Mouse (Mus musculus): Measurements from ENCODE around the gene Nob1. TPM values are rescaled to one million over a fixed set of nuclear protein-coding genes. Genes with fewer than 3 reads are reported as not detected.
A peak's percentile ranks its signal among the peaks of the same experiment; 100 is the strongest.

Nob1 gene
- polyA plus RNA-seq, 2 experiments, result 51.8 to 99.8 TPM

DNA sequence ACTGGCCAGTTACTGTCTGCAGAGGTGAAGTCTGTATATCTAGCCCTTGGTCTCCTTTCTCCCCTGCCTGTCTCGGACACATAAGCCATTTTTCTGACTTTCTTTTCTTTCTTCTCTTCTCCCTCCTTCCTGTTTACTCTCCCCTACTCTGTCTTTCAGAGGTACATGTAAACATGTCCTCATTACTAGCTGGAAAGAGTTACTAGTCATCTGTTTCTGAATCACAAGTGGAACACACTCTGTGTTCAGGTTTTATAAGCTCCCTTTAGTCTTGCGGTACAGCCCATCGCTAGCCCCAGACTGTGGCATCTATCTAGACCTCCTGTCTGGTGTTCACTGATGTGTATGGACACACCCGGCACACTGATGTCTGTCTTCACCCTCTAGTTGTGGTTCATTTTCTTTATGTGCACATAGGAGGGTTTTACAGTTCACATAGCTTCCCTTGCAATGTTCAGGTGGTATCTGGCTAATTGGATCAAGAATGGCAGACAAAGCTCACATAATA is 23.6 kb upstream of the Nob1 start:
- ATAC-seq (ENCODE audit: low FRiP score, low read depth) (no peak), DNase-seq (ENCODE audit: low spot score) (no peak)
- Histone ChIP-seq H3K9ac (ENCODE audit: low read depth, low read length, severe bottlenecking) (no peak overlapping the region), H3K4me2 (replicated peaks; ENCODE audit: low read depth, low read length, severe bottlenecking) (no peak overlapping the region), H3K36me3 (ENCODE audit: control insufficient read depth, insufficient read depth, low read length) (peaks cover 6% of the 10 kb centered on the region), H3K27ac (replicated peaks; ENCODE audit: low read depth, low read length) (no peak overlapping the region), H3K27me3 (ENCODE audit: control insufficient read depth, insufficient read depth, low read length) (no peaks in the 10 kb centered on the region), H3K4me3 (replicated peaks; ENCODE audit: low read length) (no peak overlapping the region), H3K4me1 (ENCODE audit: control insufficient read depth, insufficient read depth, low read length) (peaks cover 19% of the 10 kb centered on the region), H3K9me3 (ENCODE audit: control insufficient read depth, low read length) (no peaks in the 10 kb centered on the region)
- WGBS, result 71% methylated on average over 4 of the region's 4 CpGs
- no peak for TF ChIP-seq POLR2A (IDR thresholded peaks at IDR 0.05; ENCODE audit: borderline replicate concordance, extremely low read depth, insufficient read depth, insufficient read length)

DNA sequence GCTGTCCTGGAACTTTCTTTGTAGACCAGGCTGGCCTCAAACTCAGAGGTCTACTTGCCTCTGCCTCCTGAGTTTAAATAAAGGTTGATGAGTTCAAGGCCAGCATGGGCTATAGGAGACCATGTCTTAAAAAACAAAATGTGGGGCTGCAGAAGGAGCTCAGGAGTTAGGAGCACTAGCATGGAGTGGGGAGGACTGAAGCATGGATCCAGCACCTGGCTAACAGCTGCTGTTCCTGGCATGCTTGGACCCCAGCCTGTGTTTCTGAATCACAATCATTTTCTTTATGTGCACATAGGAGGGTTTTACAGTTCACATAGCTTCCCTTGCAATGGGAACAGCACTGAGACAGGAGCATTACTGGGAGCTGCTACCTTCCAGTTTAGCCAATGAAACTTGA is 22.9 kb upstream of the Nob1 start:
- Histone ChIP-seq H3K27me3 (ENCODE audit: control insufficient read depth, insufficient read depth, low read length) (no peaks in the 10 kb centered on the region), H3K9ac (ENCODE audit: low read depth, low read length, severe bottlenecking) (no peak overlapping the region), H3K27ac (replicated peaks; ENCODE audit: low read depth, low read length) (no peak overlapping the region), H3K4me1 (ENCODE audit: control insufficient read depth, insufficient read depth, low read length) (peaks cover 19% of the 10 kb centered on the region), H3K4me3 (replicated peaks; ENCODE audit: low read length) (no peak overlapping the region), H3K9me3 (ENCODE audit: control insufficient read depth, low read length) (no peaks in the 10 kb centered on the region), H3K36me3 (ENCODE audit: control insufficient read depth, insufficient read depth, low read length) (no peaks in the 10 kb centered on the region), H3K4me2 (replicated peaks; ENCODE audit: low read depth, low read length, severe bottlenecking) (no peak overlapping the region)
- ATAC-seq (ENCODE audit: low FRiP score, low read depth) (no peak), DNase-seq (ENCODE audit: low spot score) (no peak)
- no peak for TF ChIP-seq POLR2A (IDR thresholded peaks at IDR 0.05; ENCODE audit: borderline replicate concordance, extremely low read depth, insufficient read depth, insufficient read length)

DNA sequence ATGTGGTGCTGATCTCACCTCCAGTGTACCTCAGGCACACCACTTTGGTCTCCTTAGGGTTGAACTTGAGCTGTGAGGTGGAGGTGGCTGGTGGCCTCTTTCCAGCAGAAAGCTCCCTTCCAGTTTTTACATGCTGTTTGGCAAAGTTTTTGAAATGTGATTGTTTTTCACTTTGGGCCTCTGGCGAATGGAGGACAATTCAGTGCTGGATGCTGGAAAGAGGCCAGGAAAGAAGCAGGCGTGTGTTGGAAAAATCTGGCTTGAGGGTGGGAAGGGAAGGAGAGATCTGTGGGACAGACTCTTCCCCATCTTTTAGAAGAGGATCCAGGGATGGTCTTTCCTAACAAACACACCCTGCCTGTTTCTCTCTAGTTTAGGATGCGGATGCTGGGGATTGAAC is 19.8 kb upstream of the Nob1 start:
- WGBS, result 67% methylated on average over 3 of the region's 3 CpGs
- 0 out of 2 replicates have a peak overlapping the region, but pooled peaks have one; percentile 5 for H3K9ac ChIP-seq (ENCODE audit: low read depth, low read length, severe bottlenecking)
- peaks cover 19% of the 10 kb centered on the region for H3K4me1 ChIP-seq (ENCODE audit: control insufficient read depth, insufficient read depth, low read length)
- no peak for TF ChIP-seq POLR2A (IDR thresholded peaks at IDR 0.05; ENCODE audit: borderline replicate concordance, extremely low read depth, insufficient read depth, insufficient read length)
- no peaks in the 10 kb centered on the region for H3K9me3 ChIP-seq (ENCODE audit: control insufficient read depth, low read length)
- H3K4me3 ChIP-seq (replicated peaks; ENCODE audit: low read length), result no peak overlapping the region
- no peak overlapping the region for H3K4me2 ChIP-seq (replicated peaks; ENCODE audit: low read depth, low read length, severe bottlenecking)
- ATAC-seq (ENCODE audit: low FRiP score, low read depth) (no peak), DNase-seq (ENCODE audit: low spot score) (peak; percentile 41)
- no peaks in the 10 kb centered on the region for H3K27me3 ChIP-seq (ENCODE audit: control insufficient read depth, insufficient read depth, low read length)
- H3K36me3 ChIP-seq (ENCODE audit: control insufficient read depth, insufficient read depth, low read length), result no peaks in the 10 kb centered on the region
- no peak overlapping the region; the same call in 1 of the 2 replicates for H3K27ac ChIP-seq (replicated peaks; ENCODE audit: low read depth, low read length)

DNA sequence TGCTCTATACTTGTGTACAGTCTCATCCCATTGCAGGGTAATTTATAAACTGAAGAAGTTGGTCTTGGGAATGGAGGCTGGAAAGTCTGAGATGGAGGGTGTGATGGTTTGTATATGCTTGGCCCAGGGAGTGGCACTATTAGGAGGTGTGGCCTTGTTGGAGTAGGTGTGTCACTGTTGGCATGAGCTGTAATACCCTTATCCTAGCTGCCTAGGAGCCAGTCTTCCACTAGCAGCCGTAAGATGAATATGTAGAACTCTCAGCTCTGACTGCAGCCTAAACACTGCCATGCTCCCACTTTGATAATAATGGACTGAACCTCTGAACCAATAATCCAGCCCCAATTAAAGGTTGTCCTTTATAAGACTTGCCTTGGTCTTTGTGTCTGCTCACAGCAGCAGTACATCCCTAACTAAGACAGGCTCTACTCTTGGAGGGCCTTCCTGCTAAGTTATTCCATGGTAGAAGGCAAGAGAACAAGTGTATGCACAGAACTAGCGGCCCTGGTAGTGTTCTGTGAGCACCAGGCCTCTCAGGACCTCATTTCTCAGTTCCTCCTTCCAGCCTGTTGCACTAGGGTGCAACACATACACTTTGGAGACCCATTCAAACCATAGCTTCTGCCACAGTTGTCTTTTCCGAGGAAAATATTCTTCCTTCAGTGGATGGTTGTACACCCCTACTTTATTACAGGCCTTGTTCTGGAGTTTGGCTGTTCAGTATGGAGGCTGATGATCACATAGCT is 15.2 kb upstream of the Nob1 start:
- H3K27me3 ChIP-seq (ENCODE audit: control insufficient read depth, insufficient read depth, low read length), result no peaks in the 10 kb centered on the region
- H3K9me3 ChIP-seq (ENCODE audit: control insufficient read depth, low read length), result no peaks in the 10 kb centered on the region
- no peak for DNase-seq (ENCODE audit: low spot score)
- H3K36me3 ChIP-seq (ENCODE audit: control insufficient read depth, insufficient read depth, low read length), result no peaks in the 10 kb centered on the region
- no peak for ATAC-seq (ENCODE audit: low FRiP score, low read depth)
- peaks cover 14% of the 10 kb centered on the region for H3K4me1 ChIP-seq (ENCODE audit: control insufficient read depth, insufficient read depth, low read length)
- H3K4me2 ChIP-seq (replicated peaks; ENCODE audit: low read depth, low read length, severe bottlenecking), result no peak overlapping the region
- no peak for TF ChIP-seq POLR2A (IDR thresholded peaks at IDR 0.05; ENCODE audit: borderline replicate concordance, extremely low read depth, insufficient read depth, insufficient read length)
- H3K9ac ChIP-seq (ENCODE audit: low read depth, low read length, severe bottlenecking), result no peak overlapping the region
- H3K27ac ChIP-seq (replicated peaks; ENCODE audit: low read depth, low read length), result no peak overlapping the region
- H3K4me3 ChIP-seq (replicated peaks; ENCODE audit: low read length), result no peak overlapping the region
- WGBS, result 86% methylated on average over 3 of the region's 3 CpGs

DNA sequence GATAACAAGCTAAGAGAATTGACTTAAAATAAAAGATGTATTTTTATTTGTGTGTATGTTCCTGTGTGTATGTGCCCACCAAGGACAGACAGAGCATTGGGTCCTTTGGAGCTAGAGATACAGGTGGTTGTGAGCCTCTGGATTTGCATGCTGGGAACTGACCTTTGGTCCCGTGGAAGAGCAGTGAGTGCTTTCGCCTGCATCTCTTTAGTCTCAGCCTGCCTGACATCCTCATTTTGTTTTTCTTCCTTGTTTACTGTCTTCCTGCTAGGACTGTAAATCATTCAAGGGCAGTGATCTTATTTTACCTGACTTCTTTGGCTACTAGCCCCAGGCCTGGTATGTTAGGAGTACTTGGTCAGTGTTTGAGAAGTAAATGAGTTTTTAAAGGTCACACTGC is 12.9 kb upstream of the Nob1 start:
- Histone ChIP-seq H3K9ac (ENCODE audit: low read depth, low read length, severe bottlenecking) (no peak overlapping the region), H3K4me1 (ENCODE audit: control insufficient read depth, insufficient read depth, low read length) (peaks cover 11% of the 10 kb centered on the region), H3K27me3 (ENCODE audit: control insufficient read depth, insufficient read depth, low read length) (no peaks in the 10 kb centered on the region), H3K27ac (replicated peaks; ENCODE audit: low read depth, low read length) (no peak overlapping the region), H3K4me2 (replicated peaks; ENCODE audit: low read depth, low read length, severe bottlenecking) (peak overlapping the region; percentile 75; the same call in 1 of the 2 replicates), H3K36me3 (ENCODE audit: control insufficient read depth, insufficient read depth, low read length) (no peaks in the 10 kb centered on the region), H3K4me3 (replicated peaks; ENCODE audit: low read length) (no peak overlapping the region), H3K9me3 (ENCODE audit: control insufficient read depth, low read length) (no peaks in the 10 kb centered on the region)
- no peak for ATAC-seq (ENCODE audit: low FRiP score, low read depth)
- no peak for DNase-seq (ENCODE audit: low spot score)
- no peak for TF ChIP-seq POLR2A (IDR thresholded peaks at IDR 0.05; ENCODE audit: borderline replicate concordance, extremely low read depth, insufficient read depth, insufficient read length)
- 67% methylated on average over 2 of the region's 2 CpGs for WGBS
